Mouse (Mus musculus) limb, embryonic 14.5 days (tissue): ENCODE results near the gene Gm21663. TPM values are rescaled to one million over a fixed set of nuclear protein-coding genes. Genes with fewer than 3 reads are reported as not detected.

Experiments
- ATAC-seq: fragments of 200-750 bp; cut with Nextera tagmentation; 2 replicates; pipeline ENCODE4 v1.8.0; 2017; ENCODE audit warnings: low read depth, moderate number of reproducible peaks, moderate TSS enrichment; ENCODE audit not compliant: low FRiP score
- DNase-seq: peaks from one replicate; pipeline ENCODE4 v3.0.0-alpha.2; 2015; ENCODE audit warnings: low spot score
- H3K27ac ChIP-seq: fragments of 300-500 bp; sonication (generic); replicated peaks from 2 replicates; pipeline ENCODE4 v1.5.1; 2014; ENCODE audit warnings: low read depth, mild to moderate bottlenecking, low read length, moderate library complexity, mixed read lengths
- H3K27me3 ChIP-seq: fragments of 300-500 bp; sonication (generic); 2 replicates; pipeline ENCODE4 v1.6.1; 2014; ENCODE audit warnings: low read length, mixed read lengths; ENCODE audit not compliant: control insufficient read depth, insufficient read depth
- H3K36me3 ChIP-seq: fragments of 300-500 bp; sonication (generic); 2 replicates; pipeline ENCODE4 v1.6.1; 2014; ENCODE audit warnings: mild to moderate bottlenecking, low read length, moderate library complexity, mixed read lengths; ENCODE audit not compliant: control insufficient read depth, insufficient read depth
- H3K4me1 ChIP-seq: fragments of 300-500 bp; sonication (generic); 2 replicates; pipeline ENCODE4 v1.6.1; 2014; ENCODE audit warnings: antibody characterized with exemption, low read length, mixed read lengths; ENCODE audit not compliant: control insufficient read depth, insufficient read depth
- H3K4me2 ChIP-seq: fragments of 300-500 bp; sonication (generic); replicated peaks from 2 replicates; pipeline ENCODE4 v1.6.1; 2014; ENCODE audit warnings: low read depth, mild to moderate bottlenecking, low read length, moderate library complexity; ENCODE audit not compliant: severe bottlenecking
- H3K4me3 ChIP-seq: fragments of 300-500 bp; sonication (generic); replicated peaks from 2 replicates; pipeline ENCODE4 v1.5.1; 2014; ENCODE audit warnings: low read length
- H3K9ac ChIP-seq: fragments of 300-500 bp; sonication (generic); 2 replicates; pipeline ENCODE4 v1.6.1; 2014; ENCODE audit warnings: mild to moderate bottlenecking, low read depth, low read length, moderate library complexity; ENCODE audit not compliant: severe bottlenecking
- H3K9me3 ChIP-seq: fragments of 300-500 bp; sonication (generic); 2 replicates; pipeline ENCODE4 v1.6.1; 2016; ENCODE audit warnings: low read length; ENCODE audit not compliant: control insufficient read depth
- POLR2A ChIP-seq: fragments of 200-500 bp; IDR thresholded peaks from 2 replicates; pipeline ENCODE4 v1.8.0; 2012; ENCODE audit warnings: inconsistent platforms, mild to moderate bottlenecking, moderate library complexity, borderline replicate concordance; ENCODE audit not compliant: insufficient read depth, insufficient read length; ENCODE audit errors: extremely low read depth
- WGBS: fragments of 180-500 bp; shearing (Covaris S2); extraction: QIAGEN DNeasy Blood & Tissue Kit; methylation state at CpG from one replicate; pipeline ENCODE4 v1.1.7; 2014; 5-methylcytosine and 5-hydroxymethylcytosine counted together
- polyA plus RNA-seq, 2 experiments: library from polyadenylated mRNA; depleted of rRNA in 1 of 2; stranded (reverse) in 1 of 2; unstranded in 1 of 2; fragments of >200 nt; fragmentation: Nextera tagmentation in 1 of 2; extraction: Ambion mirVana in 1 of 2; gene quantifications; 2 replicates each; pipeline versions ENCODE4 v1.2.1 to v1.2.3; 2012 to 2014

Gene Gm21663
- polyA plus RNA-seq, 2 experiments, result not detected

DNA sequence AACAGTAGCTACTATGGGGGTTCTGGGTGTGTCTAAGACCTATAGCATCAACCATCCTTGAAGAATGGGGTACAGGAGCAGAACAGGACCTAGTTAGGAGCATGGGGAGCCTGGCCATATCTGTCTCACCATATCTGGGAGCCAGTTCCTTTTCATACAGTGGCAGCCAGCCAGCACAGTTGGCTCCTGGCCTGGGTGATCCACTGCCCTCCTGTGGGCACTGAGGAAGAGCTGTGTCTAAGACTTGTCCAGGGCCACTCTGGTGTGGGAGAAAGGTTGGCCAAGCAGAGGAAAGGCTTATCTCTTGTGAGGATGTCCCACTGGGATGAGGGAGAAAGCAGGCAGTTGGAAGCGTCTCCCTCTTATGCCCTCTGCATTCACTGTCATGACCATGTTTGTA lies 50.9 kb downstream of the Gm21663 start:
- no peak overlapping the region for H3K27ac ChIP-seq
- DNase-seq (no peak), ATAC-seq (no peak)
- H3K36me3 ChIP-seq, result no peaks in the 10 kb centered on the region
- no peaks in the 10 kb centered on the region for H3K4me1 ChIP-seq
- TF ChIP-seq POLR2A, result no peak
- no peaks in the 10 kb centered on the region for H3K27me3 ChIP-seq
- no peak overlapping the region for H3K4me3 ChIP-seq
- no peaks in the 10 kb centered on the region for H3K9me3 ChIP-seq
- WGBS, result 84% methylated on average over 1 of the region's 1 CpGs
- H3K4me2 ChIP-seq, result no peak overlapping the region
- H3K9ac ChIP-seq, result no peak overlapping the region

DNA sequence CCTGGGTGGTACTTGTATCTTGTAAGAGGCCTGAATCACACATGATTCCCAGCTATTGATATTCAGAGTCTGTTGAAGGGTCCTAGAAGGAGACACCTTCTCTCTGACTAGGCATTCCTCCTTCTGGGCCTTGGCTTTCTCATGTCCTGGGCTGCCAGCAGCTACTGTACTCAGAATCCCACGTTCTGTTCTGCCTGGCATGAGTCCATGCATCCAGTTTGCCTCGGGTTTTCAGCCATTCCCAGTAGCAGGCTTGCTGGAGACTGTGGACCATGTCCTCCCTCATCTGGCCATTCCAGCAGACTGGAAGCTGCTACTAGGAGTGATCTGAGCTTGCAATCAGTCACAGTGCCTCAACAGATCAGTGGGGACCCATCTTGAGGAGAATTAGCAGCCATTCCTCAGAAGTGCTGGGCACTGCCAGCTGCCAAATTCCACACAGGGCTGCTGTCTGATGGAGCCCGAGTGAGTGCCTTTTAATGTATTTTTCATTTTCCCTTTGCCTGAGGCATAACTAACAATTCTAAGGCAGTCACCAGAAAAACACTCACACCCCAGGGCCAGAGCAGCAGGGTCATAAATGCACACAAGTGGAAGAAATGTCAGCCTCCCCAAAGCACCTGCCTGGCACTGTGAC lies 52.3 kb downstream of the Gm21663 start:
- Histone ChIP-seq H3K9me3 (no peaks in the 10 kb centered on the region), H3K9ac (no peak overlapping the region), H3K27me3 (no peaks in the 10 kb centered on the region), H3K36me3 (no peaks in the 10 kb centered on the region), H3K4me2 (no peak overlapping the region), H3K4me3 (no peak overlapping the region), H3K27ac (no peak overlapping the region), H3K4me1 (no peaks in the 10 kb centered on the region)
- DNase-seq, result no peak
- no peak for ATAC-seq
- no peak for TF ChIP-seq POLR2A
- WGBS, result 30% methylated on average over 3 of the region's 3 CpGs

DNA sequence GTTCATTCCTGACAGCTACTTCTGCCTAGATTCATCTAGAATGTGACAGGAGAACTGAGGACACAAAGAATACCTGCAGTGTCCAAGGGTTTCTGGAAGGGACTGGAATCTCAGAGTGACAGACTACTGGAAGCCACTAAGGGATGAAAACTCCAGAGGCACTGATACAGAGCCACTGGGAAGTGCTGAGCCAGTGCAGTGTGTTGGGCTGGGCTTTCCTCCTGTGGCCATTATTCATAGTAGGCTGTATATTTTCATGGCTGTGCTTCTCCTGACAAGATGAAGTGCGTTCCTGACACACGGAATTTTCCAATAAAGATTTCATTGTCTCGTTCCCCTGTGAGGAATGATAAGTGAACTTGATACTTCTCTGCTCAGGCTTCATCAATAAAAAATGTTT lies 55.5 kb downstream of the Gm21663 start:
- ATAC-seq (no peak), DNase-seq (no peak)
- no peak overlapping the region for H3K27ac ChIP-seq
- H3K4me2 ChIP-seq, result no peak overlapping the region
- 48% methylated on average over 3 of the region's 3 CpGs for WGBS
- H3K4me3 ChIP-seq, result no peak overlapping the region
- no peak for TF ChIP-seq POLR2A
- H3K27me3 ChIP-seq, result no peaks in the 10 kb centered on the region
- H3K9ac ChIP-seq, result no peak overlapping the region
- H3K36me3 ChIP-seq, result no peaks in the 10 kb centered on the region
- no peaks in the 10 kb centered on the region for H3K4me1 ChIP-seq
- H3K9me3 ChIP-seq, result no peaks in the 10 kb centered on the region

Other genes with a start within 250 kb of the Gm21663 start
- 11.7 and 14.1 TPM in 2 replicates for gene Xrcc2, start 236.6 kb downstream of the Gm21663 start, polyA plus RNA-seq (2012; rRNA removed)
- 3.1 and 4.4 TPM in 2 replicates for gene Xrcc2, start 236.6 kb downstream of the Gm21663 start, polyA plus RNA-seq (2014; fragmentation: Nextera tagmentation; extraction: Ambion mirVana)
- 2.2 and 2.3 TPM in 2 replicates for gene Actr3b, start 182.4 kb downstream of the Gm21663 start, polyA plus RNA-seq (2012; rRNA removed)
- gene Actr3b, start 182.4 kb downstream of the Gm21663 start, polyA plus RNA-seq (2014; fragmentation: Nextera tagmentation; extraction: Ambion mirVana), result 4.2 and 4.6 TPM in 2 replicates
- 0.03 TPM in 1 of 2 replicates, not detected in the other for gene Gm21671, start 12.0 kb upstream of the Gm21663 start, polyA plus RNA-seq (2012; rRNA removed)
- 0.12 TPM in 1 of 2 replicates, not detected in the other for gene Gm21671, start 12.0 kb upstream of the Gm21663 start, polyA plus RNA-seq (2014; fragmentation: Nextera tagmentation; extraction: Ambion mirVana)
- not detected in 2 replicates for gene Gm21680, start 30.3 kb upstream of the Gm21663 start, polyA plus RNA-seq (2012; rRNA removed)
- gene Gm21680, start 30.3 kb upstream of the Gm21663 start, polyA plus RNA-seq (2014; fragmentation: Nextera tagmentation; extraction: Ambion mirVana), result 0.12 and 0.18 TPM in 2 replicates
- gene Gm21698, start 46.3 kb upstream of the Gm21663 start, polyA plus RNA-seq (2012; rRNA removed), result not detected in 2 replicates
- 0.07 and 0.12 TPM in 2 replicates for gene Gm21698, start 46.3 kb upstream of the Gm21663 start, polyA plus RNA-seq (2014; fragmentation: Nextera tagmentation; extraction: Ambion mirVana)
- not detected in 2 replicates for gene Gm1979, start 62.4 kb upstream of the Gm21663 start, polyA plus RNA-seq (2012; rRNA removed)
- 0.15 and 0.30 TPM in 2 replicates for gene Gm1979, start 62.4 kb upstream of the Gm21663 start, polyA plus RNA-seq (2014; fragmentation: Nextera tagmentation; extraction: Ambion mirVana)
- not detected in 2 replicates for gene Gm5862, start 80.5 kb upstream of the Gm21663 start, polyA plus RNA-seq (2012; rRNA removed)
- gene Gm5862, start 80.5 kb upstream of the Gm21663 start, polyA plus RNA-seq (2014; fragmentation: Nextera tagmentation; extraction: Ambion mirVana), result not detected in 2 replicates
- gene Speer4a, start 97.2 kb upstream of the Gm21663 start, polyA plus RNA-seq (2012; rRNA removed), result not detected in 2 replicates
- not detected in 2 replicates for gene Speer4a, start 97.2 kb upstream of the Gm21663 start, polyA plus RNA-seq (2014; fragmentation: Nextera tagmentation; extraction: Ambion mirVana)
- not detected in 2 replicates for gene Gm7347, start 116.2 kb upstream of the Gm21663 start, polyA plus RNA-seq (2012; rRNA removed)
- gene Gm7347, start 116.2 kb upstream of the Gm21663 start, polyA plus RNA-seq (2014; fragmentation: Nextera tagmentation; extraction: Ambion mirVana), result 0.07 and 0.14 TPM in 2 replicates
- gene Gm10471, start 146.9 kb upstream of the Gm21663 start, polyA plus RNA-seq (2012; rRNA removed), result not detected in 2 replicates
- gene Gm10471, start 146.9 kb upstream of the Gm21663 start, polyA plus RNA-seq (2014; fragmentation: Nextera tagmentation; extraction: Ambion mirVana), result 0.07 and 0.11 TPM in 2 replicates
- gene 5031410I06Rik, start 163.0 kb upstream of the Gm21663 start, polyA plus RNA-seq (2012; rRNA removed), result not detected in 2 replicates
- gene 5031410I06Rik, start 163.0 kb upstream of the Gm21663 start, polyA plus RNA-seq (2014; fragmentation: Nextera tagmentation; extraction: Ambion mirVana), result not detected in 2 replicates
- gene Gm10220, start 179.0 kb upstream of the Gm21663 start, polyA plus RNA-seq (2012; rRNA removed), result not detected in 2 replicates
- 0.08 TPM in 1 of 2 replicates, not detected in the other for gene Gm10220, start 179.0 kb upstream of the Gm21663 start, polyA plus RNA-seq (2014; fragmentation: Nextera tagmentation; extraction: Ambion mirVana)